Mouse (Mus musculus): ENCODE measurements around the gene Aldh1a1. TPM values are rescaled to one million over a fixed set of nuclear protein-coding genes. Genes with fewer than 3 reads are reported as not detected.

The Aldh1a1 gene
- total RNA-seq, 2 experiments from 2014 or later, result 5.9 to 7.4 TPM

DNA sequence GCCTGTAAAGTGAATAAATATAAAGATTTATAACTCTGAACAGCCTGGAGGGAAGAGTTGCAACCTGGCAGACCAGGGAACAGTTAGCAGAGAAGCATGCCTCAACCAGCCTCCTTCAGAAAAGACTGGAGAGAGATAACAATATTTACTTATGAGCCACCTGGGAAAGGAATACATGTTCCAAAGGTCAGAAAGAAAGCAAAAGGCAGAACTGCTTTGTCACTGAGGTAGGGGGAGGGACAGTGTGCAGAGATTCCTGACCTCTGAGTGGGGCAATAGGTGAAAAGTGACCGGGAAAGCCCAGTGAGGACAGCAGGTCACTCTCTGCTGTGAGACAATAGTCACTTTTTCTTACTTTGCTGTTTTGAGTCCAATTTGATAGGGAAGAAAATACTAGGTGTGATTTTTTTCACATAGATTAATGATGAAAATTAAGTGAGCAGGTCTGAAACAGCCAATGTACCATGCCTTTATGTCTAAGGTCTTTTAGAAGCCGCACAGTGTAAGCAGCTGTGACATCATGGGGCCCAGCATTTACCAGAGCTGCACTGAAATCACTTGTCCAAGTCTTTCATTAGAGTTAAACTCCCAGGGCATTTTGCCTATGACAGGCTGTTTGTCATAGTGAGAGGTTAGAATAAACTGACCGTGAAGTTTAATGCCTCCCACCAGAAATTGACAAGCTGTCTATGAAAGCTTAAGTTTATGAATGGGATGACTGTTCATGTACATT is 161.8 kb downstream of the Aldh1a1 start:
- no peak for DNase-seq

- no peak for DNase-seq
Measured at GRCm38 (mm10) chr19:20677697-20678355, 185.3 kb downstream of the Aldh1a1 start.

Other genes starting within 250 kb of the Aldh1a1 start
- gene Anxa1, start 101.8 kb upstream of the Aldh1a1 start, total RNA-seq (2021), result 10 to 100 TPM; 31.4 to 34.0 TPM
- gene Aldh1a7, start 234.8 kb downstream of the Aldh1a1 start, total RNA-seq (2021), result under 1 TPM; 0.16 to 0.26 TPM